In the genomic region with DNA sequence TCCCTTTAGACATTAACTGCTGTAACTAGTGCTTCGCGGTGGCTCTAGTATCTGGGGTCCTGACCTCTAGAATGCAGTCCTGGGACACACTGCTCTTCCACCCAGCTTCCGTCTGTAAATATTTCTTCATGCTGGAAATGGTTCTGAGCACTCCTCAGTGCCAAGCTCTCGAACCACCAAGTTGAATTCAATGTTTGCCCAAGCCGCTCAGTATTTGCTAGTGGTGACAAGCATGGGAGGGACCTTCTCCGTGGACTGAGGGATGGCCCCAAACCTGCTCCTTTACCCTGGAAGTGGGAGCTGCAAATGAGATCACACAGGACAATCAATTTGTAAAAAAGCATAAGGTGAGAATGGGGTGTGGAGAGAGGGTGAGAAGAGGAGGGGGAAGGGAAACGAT, we compare ENCODE assay signal across 8 mouse cellular contexts.
DNase-seq lines count a peak whose midpoint lies in the region; ATAC-seq and TF ChIP-seq lines count a peak whose summit lies in the region.

No protein-coding gene starts in this region.

- 56% methylated on average over 7 of the region's 7 CpGs for WGBS in intestine, postnatal 0 days
- 88% methylated on average over 7 of the region's 7 CpGs for WGBS in midbrain, embryonic 12.5 days

- peak; percentile 19; the same call in 1 of the 2 replicates for ATAC-seq in intestine, postnatal 0 days
- ATAC-seq in midbrain, embryonic 12.5 days (ENCODE audit: low FRiP score, low read depth): no peak

- H3K27me3 ChIP-seq in intestine, postnatal 0 days (replicated peaks; ENCODE audit: control insufficient read depth, insufficient read depth, low read length): no peaks in the 10 kb centered on the region
- no peaks in the 10 kb centered on the region for H3K27me3 ChIP-seq in midbrain, embryonic 12.5 days

- no peak for TF ChIP-seq POLR2A in cortical plate, adult 2 months (IDR thresholded peaks at IDR 0.05; ENCODE audit: extremely low read depth, insufficient read depth, low read length)

- H3K4me2 ChIP-seq in intestine, postnatal 0 days (replicated peaks; ENCODE audit: low read depth): peak overlapping the region; percentile 61
- peak overlapping the region; percentile 43 for H3K4me2 ChIP-seq in midbrain, embryonic 12.5 days (replicated peaks)

- H3K9me3 ChIP-seq in intestine, postnatal 0 days (ENCODE audit: control insufficient read depth): no peaks in the 10 kb centered on the region
- no peaks in the 10 kb centered on the region for H3K9me3 ChIP-seq in midbrain, embryonic 12.5 days

- TF ChIP-seq CTCF in cortical plate, adult 2 months (IDR thresholded peaks at IDR 0.05; ENCODE audit: extremely low read depth, insufficient read depth, low read length): no peak
- TF ChIP-seq CTCF in intestine, postnatal 0 days (IDR thresholded peaks at IDR 0.05; ENCODE audit: low read depth): no peak

- H3K4me3 ChIP-seq in cortical plate, adult 2 months (ENCODE audit: insufficient read depth, low read length): 0 out of 2 replicates have a peak overlapping the region, but pooled peaks have one; percentile 5
- H3K4me3 ChIP-seq in intestine, postnatal 0 days (ENCODE audit: low read depth, low read length): peak overlapping the region; percentile 25; the same call in 1 of the 2 replicates
- H3K4me3 ChIP-seq in midbrain, embryonic 12.5 days: no peak overlapping the region

- peak; percentile 20 for DNase-seq in cerebellum, adult 9-11 months
- no peak for DNase-seq in cerebellum, adult 11-12 months
- no peak for DNase-seq in frontal cortex, postnatal 25 days (ENCODE audit: low spot score in 2 of 2)
- DNase-seq in cerebellum, adult 9-10 months: no peak
- no peak for DNase-seq in retina, postnatal 1 day

- H3K9ac ChIP-seq in intestine, postnatal 0 days (ENCODE audit: low read depth, low read length): peak overlapping the region; percentile 50; the same call in 1 of the 2 replicates
- peak overlapping the region; percentile 43; the same call in 1 of the 2 replicates for H3K9ac ChIP-seq in midbrain, embryonic 12.5 days (replicated peaks)

- H3K4me1 ChIP-seq in cortical plate, adult 2 months (ENCODE audit: control insufficient read depth, insufficient read depth, low read length): no peaks in the 10 kb centered on the region; the same call in 1 of the 2 replicates
- H3K4me1 ChIP-seq in intestine, postnatal 0 days (replicated peaks; ENCODE audit: control insufficient read depth, insufficient read depth, low read length): peaks cover 4% of the 10 kb centered on the region; the same call in 1 of the 2 replicates
- H3K4me1 ChIP-seq in midbrain, embryonic 12.5 days: peaks cover 10% of the 10 kb centered on the region; the same call in 1 of the 2 replicates

- no peaks in the 10 kb centered on the region for H3K36me3 ChIP-seq in intestine, postnatal 0 days (ENCODE audit: control insufficient read depth, insufficient read depth)
- H3K36me3 ChIP-seq in midbrain, embryonic 12.5 days: no peaks in the 10 kb centered on the region

- H3K27ac ChIP-seq in cortical plate, adult 2 months (ENCODE audit: insufficient read depth, low read length): no peak overlapping the region
- H3K27ac ChIP-seq in intestine, postnatal 0 days (ENCODE audit: low read depth, low read length): peak overlapping the region; percentile 50
- 0 out of 2 replicates have a peak overlapping the region, but pooled peaks have one; percentile 20 for H3K27ac ChIP-seq in midbrain, embryonic 12.5 days (replicated peaks)
